Mouse (Mus musculus) forebrain, embryonic 14.5 days (tissue): ENCODE measurements around the gene Pygo1. TPM values are rescaled to one million over a fixed set of nuclear protein-coding genes. Genes with fewer than 3 reads are reported as not detected.

Source experiments
- ATAC-seq: fragments of 200-750 bp; cut with Nextera tagmentation; 2 replicates; pipeline ENCODE4 v1.8.0; 2017; ENCODE audit warnings: mild to moderate bottlenecking, moderate library complexity
- DNase-seq: peaks from one replicate; pipeline ENCODE4 v3.0.0-alpha.2; 2015; ENCODE audit warnings: low spot score
- H3K27ac ChIP-seq: fragments of 300-500 bp; sonication (generic); 2 replicates; pipeline ENCODE4 v1.5.1; 2014; ENCODE audit warnings: low read depth, mild to moderate bottlenecking, control low read depth, low read length, moderate library complexity
- H3K27me3 ChIP-seq: fragments of 300-500 bp; sonication (generic); replicated peaks from 2 replicates; pipeline ENCODE4 v1.6.1; 2014; ENCODE audit warnings: low read length, control low read depth, mixed read lengths; ENCODE audit not compliant: control insufficient read depth, insufficient read depth
- H3K36me3 ChIP-seq: fragments of 300-500 bp; sonication (generic); 2 replicates; pipeline ENCODE4 v1.6.1; 2014; ENCODE audit warnings: low read length, control low read depth; ENCODE audit not compliant: control insufficient read depth, insufficient read depth
- H3K4me1 ChIP-seq: fragments of 300-500 bp; sonication (generic); 2 replicates; pipeline ENCODE4 v1.6.1; 2014; ENCODE audit warnings: antibody characterized with exemption, low read length, control low read depth; ENCODE audit not compliant: control insufficient read depth, insufficient read depth
- H3K4me2 ChIP-seq: fragments of 300-500 bp; sonication (generic); 2 replicates; pipeline ENCODE4 v1.6.1; 2014; ENCODE audit warnings: mild to moderate bottlenecking, control low read depth, low read length
- H3K4me3 ChIP-seq: fragments of 300-500 bp; sonication (generic); 2 replicates; pipeline ENCODE4 v1.5.1; 2014; ENCODE audit warnings: low read depth, low read length, control low read depth
- H3K9ac ChIP-seq: fragments of 300-500 bp; sonication (generic); 2 replicates; pipeline ENCODE4 v1.6.1; 2014; ENCODE audit warnings: mild to moderate bottlenecking, low read length, control low read depth, moderate library complexity
- H3K9me3 ChIP-seq: fragments of 300-500 bp; sonication (generic); replicated peaks from 2 replicates; pipeline ENCODE4 v1.6.1; 2016; ENCODE audit warnings: low read length, control low read depth, mixed read lengths; ENCODE audit not compliant: control insufficient read depth
- WGBS: fragments of 180-500 bp; shearing (Covaris S2); extraction: QIAGEN DNeasy Blood & Tissue Kit; methylation state at CpG from one replicate; pipeline ENCODE4 v1.1.7; 2014; 5-methylcytosine and 5-hydroxymethylcytosine counted together
- polyA plus RNA-seq: library from polyadenylated mRNA; unstranded; fragments of >200 nt; fragmentation: Nextera tagmentation; extraction: Ambion mirVana; gene quantifications from 2 replicates; pipeline ENCODE4 v1.2.1, GENCODE M21; 2014

The Pygo1 gene
- polyA plus RNA-seq, 1 experiment from 2014 or later = 10.8 TPM

DNA sequence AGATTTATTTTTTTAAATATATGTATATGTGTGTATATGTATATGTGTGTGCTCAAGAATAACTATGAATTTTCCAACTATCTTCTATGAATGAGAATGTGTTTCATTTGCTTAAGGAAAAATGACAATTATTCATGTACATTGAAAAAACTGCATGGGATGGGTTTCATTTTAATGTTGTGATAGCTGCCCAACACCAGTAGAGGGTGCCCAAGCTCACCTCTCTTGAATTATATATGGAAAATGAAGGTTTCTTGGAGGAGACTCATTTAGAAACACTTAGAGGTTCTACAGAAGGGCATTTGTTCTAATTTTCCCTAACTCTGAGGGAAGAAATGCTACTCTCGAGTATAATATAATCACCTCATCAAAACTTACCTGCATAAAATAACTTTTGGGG, 35.7 kb upstream of the Pygo1 start:
- H3K9ac ChIP-seq = no peak overlapping the region
- H3K27me3 ChIP-seq = no peaks in the 10 kb centered on the region
- ATAC-seq = no peak
- H3K4me3 ChIP-seq = no peak overlapping the region
- H3K36me3 ChIP-seq = no peaks in the 10 kb centered on the region
- DNase-seq = peak; percentile 61
- no peak overlapping the region for H3K27ac ChIP-seq
- H3K4me2 ChIP-seq = no peak overlapping the region
- 76% methylated on average over 1 of the region's 1 CpGs for WGBS
- no peaks in the 10 kb centered on the region for H3K4me1 ChIP-seq
- no peaks in the 10 kb centered on the region for H3K9me3 ChIP-seq

DNA sequence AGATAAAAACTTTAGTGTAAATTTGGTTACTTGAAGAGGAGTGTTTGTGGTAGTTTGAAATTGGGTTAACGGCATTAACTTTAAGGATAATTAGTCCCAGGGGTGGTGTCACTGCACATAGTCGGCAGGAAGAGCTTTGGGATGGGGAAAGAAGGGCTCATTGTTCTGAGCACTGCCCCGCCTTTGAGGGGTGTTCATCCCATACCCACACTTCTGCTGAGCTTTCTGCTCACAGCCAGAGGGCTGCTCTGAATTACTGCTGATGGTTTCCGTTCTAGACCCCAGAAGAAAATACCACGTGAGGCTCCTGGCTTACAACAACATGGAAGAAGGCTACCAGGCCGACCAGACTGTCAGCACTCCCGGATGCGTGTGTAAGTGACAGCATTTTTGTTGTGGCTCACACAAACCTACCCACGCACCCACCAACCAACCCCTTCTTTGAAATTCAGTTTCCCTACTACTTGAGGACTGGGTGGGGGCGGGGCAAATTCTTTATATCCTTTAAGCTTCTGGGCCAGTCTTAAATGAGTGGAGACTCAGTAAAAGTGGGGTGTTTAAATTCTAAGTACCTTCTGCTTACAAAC, 34.9 kb upstream of the Pygo1 start:
- DNase-seq (no peak), ATAC-seq (no peak)
- Histone ChIP-seq H3K9me3 (no peaks in the 10 kb centered on the region), H3K4me3 (no peak overlapping the region), H3K36me3 (no peaks in the 10 kb centered on the region), H3K4me1 (no peaks in the 10 kb centered on the region), H3K4me2 (no peak overlapping the region), H3K9ac (no peak overlapping the region), H3K27ac (no peak overlapping the region), H3K27me3 (no peaks in the 10 kb centered on the region)
- 75% methylated on average over 10 of the region's 10 CpGs for WGBS

DNA sequence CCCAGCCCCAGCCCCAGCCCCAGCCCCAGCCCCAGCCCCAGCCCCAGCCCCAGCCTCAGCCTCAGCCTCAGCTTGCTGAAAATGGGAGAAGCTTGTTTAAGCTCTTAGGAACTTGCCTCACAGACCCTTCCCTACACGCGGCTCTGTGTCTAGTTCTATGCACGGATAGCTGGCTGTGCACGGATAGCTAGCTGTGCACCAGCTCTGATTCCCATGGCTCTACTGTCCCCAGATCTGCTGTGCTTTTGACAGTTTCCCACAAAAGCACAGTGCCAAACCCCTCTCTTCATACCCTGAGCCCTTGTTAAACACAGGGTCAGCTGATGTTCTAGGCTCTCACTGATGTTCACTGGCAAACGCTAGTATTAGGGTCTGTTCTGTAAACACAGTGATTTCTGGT, 32.7 kb upstream of the Pygo1 start:
- no peak for ATAC-seq
- H3K27ac ChIP-seq = no peak overlapping the region
- no peaks in the 10 kb centered on the region for H3K4me1 ChIP-seq
- no peak overlapping the region for H3K4me2 ChIP-seq
- no peaks in the 10 kb centered on the region for H3K9me3 ChIP-seq
- WGBS = 99% methylated on average over 5 of the region's 5 CpGs
- no peak overlapping the region for H3K9ac ChIP-seq
- no peak overlapping the region for H3K4me3 ChIP-seq
- no peaks in the 10 kb centered on the region for H3K27me3 ChIP-seq
- no peaks in the 10 kb centered on the region for H3K36me3 ChIP-seq
- no peak for DNase-seq

DNA sequence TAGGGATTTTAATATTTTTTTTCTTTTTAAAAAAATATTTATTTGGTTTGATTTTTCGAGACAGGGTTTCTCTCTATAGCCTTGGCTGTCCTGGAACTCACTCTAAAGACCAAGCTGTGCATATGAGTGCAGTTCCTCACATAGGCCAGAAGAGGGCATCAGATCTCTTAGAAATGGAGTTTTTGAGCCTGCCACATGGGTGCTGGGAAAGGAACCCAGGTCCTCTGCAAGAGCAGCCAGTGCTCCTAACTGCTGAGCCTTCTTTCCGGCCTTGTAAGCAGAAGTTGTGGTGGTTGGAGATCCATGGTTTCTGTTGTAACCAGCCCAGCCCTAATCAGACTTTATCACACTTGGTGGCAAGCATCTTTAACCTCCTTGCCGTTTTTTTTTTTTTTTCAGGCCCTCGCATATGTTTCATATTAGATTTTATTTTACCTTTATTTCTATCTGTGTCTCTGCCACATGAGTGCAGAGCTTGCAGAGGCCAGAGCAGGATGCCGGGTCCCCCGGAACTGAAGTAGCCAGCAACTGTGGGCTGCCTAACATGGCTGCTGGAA, 30.6 kb upstream of the Pygo1 start:
- Histone ChIP-seq H3K9me3 (no peaks in the 10 kb centered on the region), H3K4me3 (no peak overlapping the region), H3K27me3 (no peaks in the 10 kb centered on the region), H3K9ac (no peak overlapping the region), H3K27ac (no peak overlapping the region), H3K4me1 (no peaks in the 10 kb centered on the region), H3K4me2 (no peak overlapping the region), H3K36me3 (no peaks in the 10 kb centered on the region)
- DNase-seq (no peak), ATAC-seq (no peak)
- 98% methylated on average over 6 of the region's 6 CpGs for WGBS

DNA sequence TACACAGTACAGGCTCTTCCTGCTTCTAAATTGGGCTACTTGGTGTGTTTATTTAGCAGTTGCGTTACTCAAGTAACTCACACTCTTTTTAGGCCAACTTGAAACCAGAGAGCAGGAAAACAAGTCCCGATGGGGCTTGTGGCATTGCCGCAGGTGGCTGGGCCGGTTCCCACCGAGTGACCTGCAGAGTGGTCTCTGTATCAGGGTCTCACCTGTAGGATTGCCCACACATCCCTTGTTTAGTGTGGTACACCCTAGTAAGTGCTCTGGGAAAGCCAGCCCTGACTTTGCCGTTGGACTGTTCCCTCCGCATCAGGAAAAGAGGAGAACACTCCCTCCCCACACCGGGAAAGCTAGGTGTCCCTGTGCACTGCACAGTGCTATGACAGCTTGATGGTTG, 23.4 kb upstream of the Pygo1 start:
- Histone ChIP-seq H3K9ac (no peak overlapping the region), H3K4me1 (no peaks in the 10 kb centered on the region), H3K27ac (no peak overlapping the region), H3K36me3 (no peaks in the 10 kb centered on the region), H3K4me3 (no peak overlapping the region), H3K27me3 (no peaks in the 10 kb centered on the region), H3K4me2 (no peak overlapping the region), H3K9me3 (no peaks in the 10 kb centered on the region)
- DNase-seq (no peak), ATAC-seq (no peak)
- WGBS = 86% methylated on average over 8 of the region's 8 CpGs

DNA sequence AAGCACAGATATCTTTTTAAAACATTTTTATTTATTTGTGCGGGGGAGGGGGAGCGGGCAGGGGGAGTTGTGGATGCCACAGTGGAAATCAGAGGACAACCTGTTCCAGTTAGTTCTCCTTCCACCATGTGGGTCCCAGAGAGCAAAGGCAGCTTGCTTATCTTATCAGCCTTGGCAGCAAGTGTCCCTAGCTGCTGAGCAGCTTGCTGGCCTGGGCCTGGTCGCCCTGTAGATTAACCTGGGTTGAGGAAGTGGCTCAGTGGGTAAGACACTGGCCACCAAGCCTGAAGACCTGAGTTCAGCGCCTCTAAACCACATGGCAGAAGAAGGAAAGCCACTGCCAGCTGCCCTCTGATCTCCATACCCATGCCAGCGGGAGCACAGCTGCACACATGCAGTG, 22.8 kb upstream of the Pygo1 start:
- no peak overlapping the region for H3K4me2 ChIP-seq
- no peaks in the 10 kb centered on the region for H3K4me1 ChIP-seq
- no peaks in the 10 kb centered on the region for H3K27me3 ChIP-seq
- H3K9ac ChIP-seq = no peak overlapping the region
- ATAC-seq = no peak
- H3K36me3 ChIP-seq = no peaks in the 10 kb centered on the region
- DNase-seq = no peak
- no peak overlapping the region for H3K27ac ChIP-seq
- no peaks in the 10 kb centered on the region for H3K9me3 ChIP-seq
- WGBS = 90% methylated on average over 5 of the region's 5 CpGs
- H3K4me3 ChIP-seq = no peak overlapping the region

DNA sequence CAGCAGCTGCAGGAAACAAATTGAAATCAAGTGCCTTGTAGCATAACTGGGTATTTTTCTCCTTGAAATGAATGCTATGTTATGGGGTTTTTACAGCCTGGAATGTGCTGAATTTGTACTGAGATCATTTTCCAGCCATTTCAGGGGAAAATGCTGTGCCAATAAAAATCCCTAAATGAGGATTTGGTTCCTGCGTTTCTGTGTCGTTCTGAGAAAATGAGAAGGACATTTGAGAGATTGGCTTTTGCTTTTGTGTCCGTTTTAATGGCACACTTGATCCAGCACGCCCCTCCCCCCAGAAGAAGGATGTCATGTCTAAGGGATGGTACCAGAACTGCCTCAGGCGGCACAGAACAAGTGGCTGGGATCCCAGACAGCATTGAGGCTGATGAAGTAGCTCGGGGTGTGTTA, 18.7 kb upstream of the Pygo1 start:
- no peaks in the 10 kb centered on the region for H3K4me1 ChIP-seq
- H3K9ac ChIP-seq = no peak overlapping the region
- ATAC-seq (no peak), DNase-seq (peak; percentile 10)
- no peaks in the 10 kb centered on the region for H3K36me3 ChIP-seq
- no peak overlapping the region for H3K4me3 ChIP-seq
- 74% methylated on average over 6 of the region's 6 CpGs for WGBS
- no peaks in the 10 kb centered on the region for H3K27me3 ChIP-seq
- H3K27ac ChIP-seq = no peak overlapping the region
- H3K9me3 ChIP-seq = no peaks in the 10 kb centered on the region
- H3K4me2 ChIP-seq = no peak overlapping the region

DNA sequence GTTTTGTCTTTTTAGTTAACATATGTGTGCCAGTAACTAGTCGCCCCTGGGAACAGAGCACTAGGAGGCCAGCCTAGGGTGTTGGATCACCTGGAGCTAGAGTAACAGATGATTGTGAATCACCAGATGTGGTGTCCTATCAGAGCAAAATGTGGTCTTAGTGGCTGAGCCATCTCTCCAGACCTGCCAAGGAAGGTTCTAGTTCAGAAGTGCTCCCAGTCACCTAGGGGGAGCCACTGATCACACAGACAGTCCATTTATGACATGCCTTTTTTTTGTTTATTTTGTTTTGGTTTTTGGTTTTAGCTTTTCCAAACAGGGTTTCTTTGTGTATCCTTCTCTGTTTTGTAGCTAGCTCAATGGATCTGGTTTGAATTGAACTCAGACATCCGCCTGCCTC, 14.1 kb upstream of the Pygo1 start:
- DNase-seq = no peak
- Histone ChIP-seq H3K4me1 (no peaks in the 10 kb centered on the region), H3K4me2 (no peak overlapping the region), H3K9me3 (no peaks in the 10 kb centered on the region), H3K27ac (no peak overlapping the region), H3K4me3 (no peak overlapping the region), H3K27me3 (no peaks in the 10 kb centered on the region), H3K36me3 (no peaks in the 10 kb centered on the region), H3K9ac (no peak overlapping the region)
- 80% methylated on average over 2 of the region's 2 CpGs for WGBS
- no peak for ATAC-seq

DNA sequence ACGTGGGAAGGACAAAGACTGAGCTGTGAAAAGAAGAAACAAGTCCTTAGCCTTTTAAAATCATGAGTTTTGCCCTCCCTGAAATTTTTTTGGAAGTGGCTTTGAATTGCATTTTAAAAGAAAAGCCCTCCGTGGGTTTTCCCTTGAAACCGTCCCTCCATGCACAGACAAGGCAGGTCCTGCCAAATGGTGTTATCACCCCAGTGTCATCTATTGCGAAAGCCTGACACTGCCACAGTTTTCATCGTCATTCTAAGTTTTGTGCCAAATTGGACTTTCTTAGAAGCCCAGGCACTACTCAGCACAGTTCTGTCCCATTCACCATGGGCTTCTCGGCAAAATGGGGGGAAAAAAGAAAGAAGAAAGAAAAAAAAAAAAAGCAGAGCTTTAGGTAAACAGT, 11.9 kb upstream of the Pygo1 start:
- no peaks in the 10 kb centered on the region for H3K27me3 ChIP-seq
- H3K9me3 ChIP-seq = no peaks in the 10 kb centered on the region
- H3K9ac ChIP-seq = no peak overlapping the region
- no peaks in the 10 kb centered on the region for H3K36me3 ChIP-seq
- H3K4me2 ChIP-seq = no peak overlapping the region
- DNase-seq (no peak), ATAC-seq (no peak)
- no peaks in the 10 kb centered on the region for H3K4me1 ChIP-seq
- no peak overlapping the region for H3K4me3 ChIP-seq
- 71% methylated on average over 6 of the region's 6 CpGs for WGBS
- no peak overlapping the region for H3K27ac ChIP-seq
